Mouse (Mus musculus) heart, postnatal 0 days (tissue): Measurements from ENCODE around the gene Coa4. TPM values are rescaled to one million over a fixed set of nuclear protein-coding genes. Genes with fewer than 3 reads are reported as not detected.
A peak's percentile ranks its signal among the peaks of the same experiment; 100 is the strongest.

ENCODE experiments used
- ATAC-seq: fragments of 200-750 bp; cut with Nextera tagmentation; 2 replicates; pipeline ENCODE4 v1.8.0; 2017; ENCODE audit warnings: low read depth, moderate number of reproducible peaks, moderate library complexity; ENCODE audit not compliant: insufficient read depth
- DNase-seq: peaks from one replicate; pipeline ENCODE4 v3.0.0-alpha.2; 2016; ENCODE audit warnings: low spot score
- H3K27ac ChIP-seq: fragments of 300-500 bp; sonication (generic); 2 replicates; pipeline ENCODE4 v1.5.1; 2014; ENCODE audit warnings: low read depth, mild to moderate bottlenecking
- H3K27me3 ChIP-seq: fragments of 300-500 bp; sonication (generic); 2 replicates; pipeline ENCODE4 v1.6.1; 2014; ENCODE audit warnings: low read length, mixed read lengths; ENCODE audit not compliant: control insufficient read depth, insufficient read depth
- H3K36me3 ChIP-seq: fragments of 300-500 bp; sonication (generic); replicated peaks from 2 replicates; pipeline ENCODE4 v1.6.1; 2014; ENCODE audit warnings: low read length, mixed read lengths; ENCODE audit not compliant: control insufficient read depth, insufficient read depth
- H3K4me1 ChIP-seq: fragments of 300-500 bp; sonication (generic); 2 replicates; pipeline ENCODE4 v1.6.1; 2014; ENCODE audit warnings: antibody characterized with exemption; ENCODE audit not compliant: control insufficient read depth, insufficient read depth
- H3K4me2 ChIP-seq: fragments of 300-500 bp; sonication (generic); 2 replicates; pipeline ENCODE4 v1.6.1; 2014; ENCODE audit warnings: low read depth, mild to moderate bottlenecking, low read length, moderate library complexity
- H3K4me3 ChIP-seq: fragments of 300-500 bp; sonication (generic); 2 replicates; pipeline ENCODE4 v1.5.1; 2014; ENCODE audit warnings: low read depth, low read length
- H3K9ac ChIP-seq: fragments of 300-500 bp; sonication (generic); replicated peaks from 2 replicates; pipeline ENCODE4 v1.6.1; 2014; ENCODE audit warnings: low read depth, low read length, mixed read lengths
- H3K9me3 ChIP-seq: fragments of 300-500 bp; sonication (generic); replicated peaks from 2 replicates; pipeline ENCODE4 v1.6.1; 2016; ENCODE audit warnings: low read length; ENCODE audit not compliant: control insufficient read depth
- CTCF ChIP-seq: IDR thresholded peaks from 2 replicates; pipeline ENCODE4 v1.5.1; 2016; ENCODE audit warnings: antibody characterized with exemption, control low read depth, low read depth
- EP300 ChIP-seq: IDR thresholded peaks from 2 replicates; pipeline ENCODE4 v1.6.1; 2016; ENCODE audit warnings: antibody characterized with exemption, low read depth
- WGBS: fragments of 180-500 bp; shearing (Covaris S2); extraction: QIAGEN DNeasy Blood & Tissue Kit; methylation state at CpG from one replicate; pipeline ENCODE4 v1.1.7; 2014; 5-methylcytosine and 5-hydroxymethylcytosine counted together
- polyA plus RNA-seq: library from polyadenylated mRNA; unstranded; fragments of >200 nt; fragmentation: Nextera tagmentation; extraction: Ambion mirVana; gene quantifications from 2 replicates; pipeline ENCODE4 v1.2.1, GENCODE M21; 2015
- total RNA-seq: library from RNA; depleted of rRNA; stranded (reverse); fragments of >200 nt; gene quantifications from 2 replicates; pipeline ENCODE4 v1.2.3, GENCODE M21; 2014; ENCODE audit warnings: low replicate concordance

The Coa4 gene
- total and polyA plus RNA-seq, 2 experiments from 2014 or later = 4.3 to 21.1 TPM

- ATAC-seq (peak; percentile 40), DNase-seq (peak; percentile 67)
- Histone ChIP-seq H3K4me2 (peak overlapping the region; percentile 68), H3K4me3 (peak overlapping the region; percentile 56), H3K9me3 (no peaks in the 10 kb centered on the region), H3K27ac (peak overlapping the region; percentile 80), H3K36me3 (peaks cover 13% of the 10 kb centered on the region; the same call in 1 of the 2 replicates), H3K27me3 (no peaks in the 10 kb centered on the region), H3K9ac (peak overlapping the region; percentile 40), H3K4me1 (peaks cover 21% of the 10 kb centered on the region)
- 27% methylated on average over 19 of the region's 19 CpGs for WGBS
- TF ChIP-seq EP300 = 0 out of 2 replicates have a peak, but pooled peaks have one; percentile 8
- no peak for TF ChIP-seq CTCF
Measured at GRCm38 (mm10) chr7:100493484-100494414, 43.1 kb upstream of the Coa4 start.

- WGBS = 85% methylated on average over 7 of the region's 7 CpGs
- H3K9ac ChIP-seq = peak overlapping the region; percentile 40; the same call in 1 of the 2 replicates
Measured at GRCm38 (mm10) chr7:100494415-100494831, 42.4 kb upstream of the Coa4 start.

GRCm38 (mm10) chr7:100495042-100495441 is 41.8 kb upstream of the Coa4 start:
- Histone ChIP-seq H3K9me3 (no peaks in the 10 kb centered on the region), H3K4me1 (peaks cover 21% of the 10 kb centered on the region), H3K36me3 (peaks cover 25% of the 10 kb centered on the region; the same call in 1 of the 2 replicates), H3K4me2 (peak overlapping the region; percentile 68), H3K9ac (peak overlapping the region; percentile 30), H3K27ac (peak overlapping the region; percentile 80), H3K27me3 (no peaks in the 10 kb centered on the region), H3K4me3 (peak overlapping the region; percentile 56)
- no peak for DNase-seq
- WGBS = 36% methylated on average over 8 of the region's 8 CpGs
- TF ChIP-seq CTCF (no peak), EP300 (no peak)
- peak; percentile 10 for ATAC-seq

More at GRCm38 (mm10) chr7:100494415-100494831, 42.4 kb upstream of the Coa4 start:
- H3K4me3 ChIP-seq = peak overlapping the region; percentile 56
- peak overlapping the region; percentile 68 for H3K4me2 ChIP-seq
- no peak for DNase-seq
- H3K27ac ChIP-seq = peak overlapping the region; percentile 80
- no peaks in the 10 kb centered on the region for H3K9me3 ChIP-seq
- peaks cover 21% of the 10 kb centered on the region for H3K4me1 ChIP-seq
- TF ChIP-seq EP300 = no peak
- H3K27me3 ChIP-seq = no peaks in the 10 kb centered on the region
- ATAC-seq = no peak
- H3K36me3 ChIP-seq = peaks cover 20% of the 10 kb centered on the region; the same call in 1 of the 2 replicates

GRCm38 (mm10) chr7:100495581-100496251 is 41.2 kb upstream of the Coa4 start:
- TF ChIP-seq EP300 (peak; percentile 54; the same call in 1 of the 2 replicates), CTCF (no peak)

GRCm38 (mm10) chr7:100496371-100496770 is 40.5 kb upstream of the Coa4 start:
- DNase-seq (no peak), ATAC-seq (no peak)
- Histone ChIP-seq H3K4me2 (peak overlapping the region; percentile 68; the same call in 1 of the 2 replicates), H3K9me3 (no peaks in the 10 kb centered on the region), H3K27me3 (no peaks in the 10 kb centered on the region), H3K4me3 (0 out of 2 replicates have a peak overlapping the region, but pooled peaks have one; percentile 0), H3K4me1 (peaks cover 21% of the 10 kb centered on the region), H3K9ac (no peak overlapping the region), H3K36me3 (peaks cover 25% of the 10 kb centered on the region; the same call in 1 of the 2 replicates), H3K27ac (peak overlapping the region; percentile 50)
- WGBS = 65% methylated on average over 6 of the region's 6 CpGs
- no peak for TF ChIP-seq EP300
- TF ChIP-seq CTCF = no peak

More at GRCm38 (mm10) chr7:100495581-100496251, 41.2 kb upstream of the Coa4 start:
- H3K27ac ChIP-seq = peak overlapping the region; percentile 80
- DNase-seq (peak; percentile 88), ATAC-seq (peak; percentile 78)
- peak overlapping the region; percentile 68 for H3K4me2 ChIP-seq
- H3K27me3 ChIP-seq = no peaks in the 10 kb centered on the region
- H3K4me3 ChIP-seq = peak overlapping the region; percentile 56
- H3K9me3 ChIP-seq = no peaks in the 10 kb centered on the region
- peaks cover 21% of the 10 kb centered on the region for H3K4me1 ChIP-seq
- WGBS = 28% methylated on average over 11 of the region's 11 CpGs
- H3K36me3 ChIP-seq = peaks cover 25% of the 10 kb centered on the region; the same call in 1 of the 2 replicates
- peak overlapping the region; percentile 30 for H3K9ac ChIP-seq
